Mouse (Mus musculus): ENCODE measurements around the gene Atp1a4. TPM values are rescaled to one million over a fixed set of nuclear protein-coding genes. Genes with fewer than 3 reads are reported as not detected.

Atp1a4 gene
- polyA plus RNA-seq, 1 experiment from 2014 or later: not detected

DNA sequence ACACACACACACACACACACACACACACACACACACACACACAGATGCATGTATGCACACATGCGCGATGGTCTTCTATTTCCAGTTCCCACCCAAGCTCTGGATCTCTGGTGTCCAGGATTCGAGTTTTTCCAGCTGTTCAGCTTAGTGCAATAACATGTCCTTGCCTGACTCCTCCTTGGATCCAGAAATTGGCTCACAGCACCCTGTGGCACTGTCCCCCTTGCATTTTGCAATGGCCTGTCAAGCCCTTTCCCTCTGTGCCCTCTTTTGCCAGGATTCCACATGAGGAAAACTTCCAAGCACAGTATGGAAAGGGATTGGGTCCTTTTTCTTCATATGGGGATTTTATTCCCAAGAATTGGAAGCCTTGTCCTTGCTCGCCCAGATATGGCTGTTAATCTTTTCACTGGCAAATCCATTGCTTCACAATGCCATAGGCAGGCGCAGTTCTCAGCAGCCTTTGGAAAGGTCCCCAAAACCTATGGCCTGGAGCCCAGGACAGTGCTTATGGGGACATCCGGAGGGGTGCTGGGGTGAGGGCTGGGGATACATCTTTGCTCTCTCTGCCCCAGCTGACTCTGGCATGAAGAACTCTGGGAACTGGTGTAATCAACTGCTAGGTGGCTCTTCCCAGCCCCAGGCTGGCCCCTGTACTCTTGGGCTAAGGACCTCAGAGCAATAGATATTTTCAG is 38.7 kb upstream of the Atp1a4 start:
- peak overlapping the region; percentile 72 for H3K27ac ChIP-seq (replicated peaks)

DNA sequence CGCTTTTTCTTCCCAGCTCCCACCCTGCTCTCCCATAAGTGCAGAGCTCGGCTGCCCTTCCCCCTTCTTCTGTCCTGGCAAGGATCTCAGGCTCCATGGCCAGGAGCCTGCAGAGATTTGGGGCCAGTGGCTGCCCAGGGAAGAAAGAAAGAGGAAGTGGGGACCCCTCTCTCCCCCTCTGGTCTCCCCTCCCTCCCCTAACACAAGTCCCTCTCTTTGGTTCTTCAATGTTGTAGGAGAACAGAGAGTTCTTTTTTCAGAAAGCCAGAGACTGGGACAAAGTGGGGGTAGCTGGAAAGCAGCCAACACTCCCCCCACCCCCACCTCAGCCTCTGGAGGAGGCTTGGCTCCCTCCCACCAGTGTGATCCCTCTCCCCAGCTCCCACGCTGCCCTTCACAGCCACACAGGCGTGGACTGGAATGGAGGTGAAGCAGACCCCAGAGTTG is 37.6 kb upstream of the Atp1a4 start:
- DNase-seq (ENCODE audit: low spot score): no peak
- 64% methylated on average over 4 of the region's 4 CpGs for WGBS
- H3K27ac ChIP-seq (replicated peaks): peak overlapping the region; percentile 57
- H3K27me3 ChIP-seq (ENCODE audit: low read depth, poor library complexity, severe bottlenecking): peaks cover 50% of the 10 kb centered on the region
- H3K9me3 ChIP-seq (replicated peaks): no peaks in the 10 kb centered on the region
- no peaks in the 10 kb centered on the region for H3K36me3 ChIP-seq
- H3K4me3 ChIP-seq: no peak overlapping the region
- H3K4me1 ChIP-seq: peaks cover 40% of the 10 kb centered on the region

More for the DNA sequence above, 38.7 kb upstream of the Atp1a4 start:
- H3K9me3 ChIP-seq (replicated peaks): no peaks in the 10 kb centered on the region
- WGBS: 81% methylated on average over 6 of the region's 6 CpGs
- DNase-seq (ENCODE audit: low spot score): no peak
- H3K27me3 ChIP-seq (ENCODE audit: low read depth, poor library complexity, severe bottlenecking): peaks cover 62% of the 10 kb centered on the region
- H3K36me3 ChIP-seq: no peaks in the 10 kb centered on the region
- peaks cover 52% of the 10 kb centered on the region for H3K4me1 ChIP-seq
- peak overlapping the region; percentile 31; the same call in 1 of the 2 replicates for H3K4me3 ChIP-seq

DNA sequence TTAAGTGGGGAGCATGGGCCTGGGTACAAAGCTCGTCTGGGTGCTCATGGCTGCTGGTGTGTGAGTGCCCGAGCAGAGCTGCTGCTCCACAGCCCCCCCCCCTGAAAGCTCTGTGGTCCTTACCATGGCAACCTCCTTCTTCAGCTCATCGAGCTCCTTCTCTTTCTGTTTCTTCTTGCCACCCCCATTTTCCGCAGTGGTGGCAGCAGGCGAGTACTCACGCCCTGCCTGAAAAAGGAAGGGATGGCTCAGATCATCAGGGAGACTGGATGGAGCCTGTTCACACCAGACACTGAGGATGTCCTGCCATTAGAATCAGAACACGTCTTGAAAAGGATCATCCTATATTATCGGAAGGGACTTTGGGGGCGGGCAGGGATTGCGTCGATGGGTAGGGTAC is 35.2 kb upstream of the Atp1a4 start:
- Histone ChIP-seq H3K36me3 (no peaks in the 10 kb centered on the region), H3K27ac (replicated peaks) (no peak overlapping the region), H3K9me3 (replicated peaks) (no peaks in the 10 kb centered on the region), H3K4me1 (peaks cover 30% of the 10 kb centered on the region), H3K4me3 (no peak overlapping the region), H3K27me3 (ENCODE audit: low read depth, poor library complexity, severe bottlenecking) (peaks cover 29% of the 10 kb centered on the region)
- no peak for DNase-seq (ENCODE audit: low spot score)
- WGBS: 84% methylated on average over 11 of the region's 11 CpGs

DNA sequence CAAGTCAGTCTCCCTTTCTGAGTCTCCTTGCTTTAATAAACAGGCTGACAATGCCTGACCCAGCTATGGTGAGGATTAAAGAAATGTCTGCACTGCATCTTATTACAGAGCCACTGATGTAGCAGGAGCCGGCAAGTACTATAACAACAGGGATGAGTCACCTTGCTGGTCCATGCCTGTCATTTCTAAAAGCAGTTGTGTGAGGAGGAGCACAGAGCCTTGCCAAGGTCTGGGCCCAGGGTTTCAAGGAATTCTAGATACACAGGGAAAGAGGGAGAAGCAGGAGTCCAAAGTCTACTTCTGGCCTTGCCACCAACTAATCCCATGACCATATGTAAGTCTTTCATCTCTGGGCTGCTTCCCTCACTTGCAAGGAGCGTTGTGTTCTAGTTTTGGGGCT is 34.7 kb upstream of the Atp1a4 start:
- DNase-seq (ENCODE audit: low spot score): no peak

DNA sequence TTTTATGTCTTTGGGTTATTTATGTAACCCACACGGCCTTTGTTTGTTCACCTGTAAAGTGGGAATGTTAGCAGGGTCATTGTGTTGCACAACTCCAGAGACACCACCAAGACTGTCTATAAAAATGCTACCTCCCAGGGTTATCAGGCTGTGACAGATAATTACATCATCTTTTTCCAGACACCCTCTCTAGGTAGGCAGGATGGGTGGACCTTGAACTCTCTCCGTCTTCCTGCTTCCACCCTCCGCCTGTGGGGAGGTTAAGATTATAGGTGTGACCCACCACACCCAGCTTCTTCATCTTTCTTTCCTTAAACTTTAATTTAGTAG is 31.4 kb upstream of the Atp1a4 start:
- WGBS: 89% methylated on average over 3 of the region's 3 CpGs
- H3K4me3 ChIP-seq: no peak overlapping the region
- H3K36me3 ChIP-seq: no peaks in the 10 kb centered on the region
- no peaks in the 10 kb centered on the region for H3K9me3 ChIP-seq (replicated peaks)
- no peak overlapping the region for H3K27ac ChIP-seq (replicated peaks)
- no peak for DNase-seq (ENCODE audit: low spot score)
- no peaks in the 10 kb centered on the region for H3K27me3 ChIP-seq (ENCODE audit: low read depth, poor library complexity, severe bottlenecking)
- H3K4me1 ChIP-seq: peaks cover 10% of the 10 kb centered on the region

More for the DNA sequence above, 34.7 kb upstream of the Atp1a4 start:
- Histone ChIP-seq H3K4me3 (no peak overlapping the region), H3K9me3 (replicated peaks) (no peaks in the 10 kb centered on the region), H3K36me3 (no peaks in the 10 kb centered on the region), H3K27ac (replicated peaks) (no peak overlapping the region), H3K4me1 (peaks cover 24% of the 10 kb centered on the region), H3K27me3 (ENCODE audit: low read depth, poor library complexity, severe bottlenecking) (peaks cover 24% of the 10 kb centered on the region)
- WGBS: 88% methylated on average over 2 of the region's 2 CpGs

DNA sequence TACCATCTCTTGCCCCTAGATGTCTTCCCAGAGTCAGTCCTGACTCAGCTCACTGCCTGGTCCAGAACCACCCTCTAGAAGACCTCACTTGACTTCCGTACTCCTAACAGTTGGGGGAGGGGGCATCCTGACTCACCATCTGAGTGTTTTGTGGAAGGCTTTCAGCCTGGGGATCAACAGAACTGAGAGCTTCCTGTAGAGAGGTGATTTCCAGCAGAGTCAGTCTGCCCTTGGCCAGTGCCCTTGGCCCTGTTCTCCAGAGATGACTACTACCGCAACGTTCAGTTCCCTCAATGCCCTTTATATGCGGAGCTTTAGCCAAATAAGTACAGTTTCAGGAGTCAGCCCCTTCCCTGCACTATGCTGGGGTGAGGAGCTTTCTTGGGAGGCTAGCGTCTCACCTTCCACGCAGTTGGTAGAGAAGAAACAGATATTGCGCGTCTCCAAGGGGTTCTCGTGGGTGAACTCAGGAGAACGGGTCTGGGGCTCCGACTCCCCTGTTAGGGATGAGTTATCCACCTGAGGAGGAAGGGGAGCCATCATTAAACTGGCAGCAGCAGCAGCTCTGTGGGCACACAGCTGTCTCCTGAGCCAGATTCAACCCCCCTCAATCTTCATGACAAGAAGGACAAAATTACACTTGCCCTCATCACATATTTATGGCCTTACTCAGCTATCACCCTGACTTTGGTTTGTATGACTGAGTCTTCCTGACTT is 30.8 kb upstream of the Atp1a4 start:
- Histone ChIP-seq H3K36me3 (no peaks in the 10 kb centered on the region), H3K27me3 (ENCODE audit: low read depth, poor library complexity, severe bottlenecking) (no peaks in the 10 kb centered on the region), H3K4me3 (no peak overlapping the region), H3K9me3 (replicated peaks) (no peaks in the 10 kb centered on the region), H3K4me1 (peaks cover 10% of the 10 kb centered on the region), H3K27ac (replicated peaks) (no peak overlapping the region)
- no peak for DNase-seq (ENCODE audit: low spot score)
- 89% methylated on average over 11 of the region's 11 CpGs for WGBS

DNA sequence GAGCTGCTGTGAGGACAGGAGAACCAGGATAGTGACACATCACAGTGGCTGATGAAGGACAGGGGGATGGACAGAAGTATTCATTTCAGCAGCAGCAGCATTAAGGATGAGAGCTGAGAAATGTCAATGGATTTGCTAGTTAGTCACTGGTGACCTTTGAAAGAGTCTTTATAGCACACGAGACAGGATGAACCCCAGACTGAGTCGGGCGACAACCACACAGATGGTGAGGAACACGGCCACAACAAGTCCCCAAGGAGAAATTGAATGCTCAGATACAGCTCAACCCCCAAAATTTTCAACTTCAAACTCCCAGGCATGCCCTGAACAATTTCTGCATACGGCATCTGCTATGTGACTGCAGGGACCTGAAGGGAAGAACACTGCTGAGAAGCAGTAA is 28.5 kb upstream of the Atp1a4 start:
- Histone ChIP-seq H3K4me3 (no peak overlapping the region), H3K27me3 (ENCODE audit: low read depth, poor library complexity, severe bottlenecking) (no peaks in the 10 kb centered on the region), H3K9me3 (replicated peaks) (no peaks in the 10 kb centered on the region), H3K27ac (replicated peaks) (no peak overlapping the region), H3K4me1 (peaks cover 10% of the 10 kb centered on the region), H3K36me3 (no peaks in the 10 kb centered on the region)
- DNase-seq (ENCODE audit: low spot score): no peak
- WGBS: 91% methylated on average over 5 of the region's 5 CpGs

DNA sequence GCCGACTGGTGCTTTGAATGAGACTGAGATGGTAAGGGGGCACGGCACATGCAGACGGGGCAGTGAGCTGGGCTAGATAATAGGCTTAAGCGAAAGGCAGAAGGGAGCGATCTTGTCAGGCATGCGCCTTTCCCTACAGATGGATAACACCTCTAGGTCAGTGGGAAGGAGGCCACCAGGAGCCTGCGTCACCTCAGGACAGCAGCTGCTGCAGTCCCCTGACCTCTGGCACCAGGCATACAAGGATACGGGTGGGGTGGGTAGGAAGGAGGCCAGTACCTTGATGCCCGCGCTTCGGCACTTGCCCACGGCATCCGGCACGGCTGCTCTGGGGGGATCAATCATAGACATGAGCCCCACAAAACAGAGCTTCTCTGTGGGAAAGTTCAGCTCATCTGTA is 26.0 kb upstream of the Atp1a4 start:
- H3K9me3 ChIP-seq (replicated peaks): no peaks in the 10 kb centered on the region
- 89% methylated on average over 14 of the region's 14 CpGs for WGBS
- no peak for DNase-seq (ENCODE audit: low spot score)
- 0 out of 2 replicates have a peak overlapping the region, but pooled peaks have one; percentile 20 for H3K27ac ChIP-seq (replicated peaks)
- H3K27me3 ChIP-seq (ENCODE audit: low read depth, poor library complexity, severe bottlenecking): no peaks in the 10 kb centered on the region
- peaks cover 18% of the 10 kb centered on the region for H3K4me1 ChIP-seq
- H3K4me3 ChIP-seq: no peak overlapping the region
- no peaks in the 10 kb centered on the region for H3K36me3 ChIP-seq

DNA sequence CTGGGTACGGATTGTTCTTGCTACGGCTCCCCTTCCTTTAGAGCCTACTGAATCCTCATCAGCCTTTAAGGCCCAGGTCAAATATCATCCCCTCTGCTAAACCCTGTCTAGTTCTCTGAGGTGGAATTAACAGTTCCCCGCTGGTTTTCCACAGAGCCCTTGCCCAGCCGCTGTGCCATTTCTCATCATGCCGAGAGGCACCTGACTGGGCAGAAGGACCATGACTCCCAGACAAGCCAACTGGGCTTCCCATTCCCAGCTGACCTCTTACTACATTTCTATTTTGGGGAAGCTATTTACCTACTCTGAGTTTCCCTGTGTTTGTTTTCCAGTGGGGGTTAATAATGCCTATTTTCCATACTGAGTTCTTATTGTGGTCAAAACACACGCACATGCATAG is 24.9 kb upstream of the Atp1a4 start:
- WGBS: 92% methylated on average over 6 of the region's 6 CpGs
- Histone ChIP-seq H3K27ac (replicated peaks) (no peak overlapping the region), H3K27me3 (ENCODE audit: low read depth, poor library complexity, severe bottlenecking) (no peaks in the 10 kb centered on the region), H3K9me3 (replicated peaks) (no peaks in the 10 kb centered on the region), H3K4me1 (peaks cover 18% of the 10 kb centered on the region), H3K36me3 (no peaks in the 10 kb centered on the region), H3K4me3 (no peak overlapping the region)
- no peak for DNase-seq (ENCODE audit: low spot score)

DNA sequence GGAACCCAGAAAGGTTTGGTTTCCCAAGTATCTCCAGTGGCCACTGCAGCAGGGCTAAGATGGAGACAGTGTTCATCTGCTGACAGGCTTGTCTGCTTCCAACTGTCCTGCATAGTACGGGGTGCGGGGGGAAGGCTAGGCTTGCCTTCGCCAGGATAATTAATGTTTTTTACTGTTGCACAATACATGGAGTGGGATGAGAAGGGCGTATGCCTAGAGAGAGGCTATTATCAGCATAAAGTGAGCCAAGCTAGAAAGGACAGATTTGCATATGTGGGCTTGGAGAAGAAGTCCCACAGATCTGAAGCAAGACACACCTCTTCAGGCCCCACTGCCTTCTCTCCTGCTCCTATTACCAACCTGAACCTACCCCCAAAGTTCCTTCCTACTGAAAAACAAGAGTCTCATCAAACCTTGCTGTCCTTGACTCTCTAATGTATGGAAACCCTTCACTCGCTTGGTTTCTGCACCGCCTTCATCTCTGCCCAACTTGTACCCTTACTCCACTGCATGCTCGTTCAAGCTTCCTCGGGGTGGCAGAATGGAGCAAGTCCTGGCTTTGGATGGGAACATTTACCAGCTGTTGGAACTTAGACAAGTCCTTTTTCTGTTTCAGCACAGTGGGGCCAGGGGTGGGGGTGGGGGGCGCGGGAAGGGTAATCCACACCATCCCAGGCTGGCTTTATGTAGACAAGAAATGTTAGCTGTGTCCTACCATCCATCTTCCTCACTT is 23.5 kb upstream of the Atp1a4 start:
- 89% methylated on average over 10 of the region's 10 CpGs for WGBS
- no peak overlapping the region for H3K4me3 ChIP-seq
- no peak for DNase-seq (ENCODE audit: low spot score)
- H3K9me3 ChIP-seq (replicated peaks): no peaks in the 10 kb centered on the region
- no peaks in the 10 kb centered on the region for H3K27me3 ChIP-seq (ENCODE audit: low read depth, poor library complexity, severe bottlenecking)
- no peak overlapping the region for H3K27ac ChIP-seq (replicated peaks)
- peaks cover 18% of the 10 kb centered on the region for H3K4me1 ChIP-seq
- no peaks in the 10 kb centered on the region for H3K36me3 ChIP-seq

DNA sequence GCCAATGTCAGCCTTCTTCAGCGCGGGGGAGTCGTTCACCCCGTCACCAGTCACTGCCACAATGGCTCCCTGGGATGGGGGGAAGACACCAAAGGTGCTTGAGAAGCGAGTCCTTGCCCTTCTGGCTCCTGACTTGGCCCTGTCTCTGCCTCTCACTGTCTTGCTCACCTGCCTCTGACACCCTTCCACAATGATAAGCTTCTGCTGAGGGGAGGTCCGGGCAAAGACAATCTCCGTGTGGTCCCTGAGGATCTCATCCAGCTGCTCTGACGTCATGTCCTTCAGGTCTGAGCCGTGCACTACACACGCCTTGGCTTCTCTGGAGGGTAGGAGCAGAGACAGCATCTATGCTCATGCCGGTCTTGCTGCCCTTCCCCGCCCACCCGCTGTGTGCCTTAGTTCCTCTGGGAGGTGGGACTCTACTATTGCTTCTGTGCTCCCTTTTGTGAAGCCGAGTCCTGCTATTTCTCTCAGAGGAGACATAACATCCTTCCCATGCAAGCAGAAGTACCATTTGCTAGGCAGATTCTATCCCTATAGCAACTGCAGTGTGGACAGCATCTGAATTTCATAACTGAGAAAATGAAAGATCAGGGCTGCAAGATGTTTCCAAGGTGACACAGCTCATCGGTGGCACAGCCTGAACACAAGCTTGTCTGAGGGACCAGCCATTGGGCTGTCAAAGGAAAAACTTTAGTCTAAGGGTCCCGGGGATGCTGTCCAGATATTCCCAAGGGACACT is 21.7 kb upstream of the Atp1a4 start:
- WGBS: 84% methylated on average over 16 of the region's 16 CpGs
- H3K36me3 ChIP-seq: no peaks in the 10 kb centered on the region
- DNase-seq (ENCODE audit: low spot score): no peak
- no peaks in the 10 kb centered on the region for H3K27me3 ChIP-seq (ENCODE audit: low read depth, poor library complexity, severe bottlenecking)
- no peak overlapping the region for H3K4me3 ChIP-seq
- no peaks in the 10 kb centered on the region for H3K9me3 ChIP-seq (replicated peaks)
- H3K27ac ChIP-seq (replicated peaks): no peak overlapping the region
- 0 out of 2 replicates have a peak, but pooled peaks cover 8% of the 10 kb centered on the region for H3K4me1 ChIP-seq

DNA sequence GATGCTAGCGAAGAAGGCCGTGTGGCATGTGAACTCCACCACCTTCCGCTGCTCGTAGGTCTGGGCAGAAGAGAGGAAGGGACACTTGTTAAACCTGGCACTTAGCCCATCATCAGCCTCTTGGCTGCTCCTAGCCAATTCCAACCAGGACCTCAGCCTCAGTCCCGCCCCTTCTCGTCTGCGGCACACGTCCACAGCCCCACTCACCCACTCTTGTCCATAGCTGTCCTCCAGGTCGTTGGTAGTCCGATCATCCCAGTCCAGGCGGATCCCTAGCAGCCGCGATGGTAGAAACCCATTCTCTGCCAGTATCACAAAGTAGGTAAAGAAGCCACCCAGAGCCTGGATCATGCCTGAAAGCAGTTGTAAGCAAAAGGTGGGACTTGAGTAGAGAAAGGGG is 20.1 kb upstream of the Atp1a4 start:
- Histone ChIP-seq H3K9me3 (replicated peaks) (no peaks in the 10 kb centered on the region), H3K36me3 (no peaks in the 10 kb centered on the region), H3K27me3 (ENCODE audit: low read depth, poor library complexity, severe bottlenecking) (no peaks in the 10 kb centered on the region; the same call in 1 of the 2 replicates), H3K27ac (replicated peaks) (no peak overlapping the region), H3K4me1 (peaks cover 17% of the 10 kb centered on the region; the same call in 1 of the 2 replicates), H3K4me3 (no peak overlapping the region)
- no peak for DNase-seq (ENCODE audit: low spot score)
- 94% methylated on average over 13 of the region's 13 CpGs for WGBS

All from midbrain, embryonic 10.5 days (tissue).